Mouse (Mus musculus): Measurements from ENCODE around the gene Rnf126. TPM values are rescaled to one million over a fixed set of nuclear protein-coding genes. Genes with fewer than 3 reads are reported as not detected.

The Rnf126 gene
- 47.9 and 61.4 TPM in 2 replicates for polyA plus RNA-seq (2015; fragmentation: Nextera tagmentation; extraction: Ambion mirVana)

DNA sequence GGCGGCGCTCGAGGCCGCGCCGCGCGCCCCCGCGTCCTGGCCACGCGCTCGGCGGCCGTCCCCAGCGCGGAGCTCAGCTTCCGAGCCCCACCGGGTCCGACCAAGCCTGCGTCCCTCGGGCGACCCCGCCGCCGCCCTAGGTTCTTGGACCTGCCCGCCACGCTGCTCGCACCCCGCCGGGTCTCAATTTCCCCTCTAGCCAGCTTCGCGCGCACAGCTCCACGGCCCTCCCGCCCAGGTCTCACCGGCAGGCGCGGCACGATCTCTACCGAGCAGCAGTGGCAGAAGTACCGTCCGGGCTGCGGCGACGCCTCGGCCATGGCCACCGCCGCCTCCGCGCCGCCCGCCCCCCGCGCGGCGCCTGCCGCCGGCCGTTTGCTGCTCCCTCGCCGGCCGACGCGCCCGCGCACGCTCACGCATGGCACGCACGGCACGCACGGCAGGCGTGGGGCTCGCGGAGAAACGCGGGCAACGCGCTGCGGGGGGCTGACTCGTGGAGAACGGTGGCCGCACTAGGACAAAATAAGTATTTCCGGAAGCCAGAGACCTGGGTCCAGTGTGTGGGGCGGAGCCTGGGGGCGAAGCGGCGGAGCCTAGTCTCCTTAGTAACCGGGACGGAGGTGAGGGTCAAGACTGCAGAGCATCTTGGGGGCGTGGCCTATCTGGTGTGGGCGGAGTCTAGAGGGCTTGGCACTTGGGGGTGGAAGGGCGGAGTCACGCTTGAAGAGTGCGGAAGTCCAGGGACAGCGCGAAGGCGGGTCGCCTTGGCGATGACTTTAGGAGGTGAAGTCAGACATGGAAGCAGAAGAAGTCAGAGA, at the start of gene Rnf126:
Gene Rnf126, minus strand, starts transcription at position 445 of the 818 bp plus-strand sequence.
- H3K27me3 ChIP-seq (ENCODE audit: control insufficient read depth, insufficient read depth, low read depth, low read length) = no peaks in the 10 kb centered on the region
- no peaks in the 10 kb centered on the region for H3K9me3 ChIP-seq (ENCODE audit: control insufficient read depth, low read length)
- peak within 1 kb of the TSS; percentile 94 for H3K27ac ChIP-seq (ENCODE audit: low read length)
- H3K9ac ChIP-seq (ENCODE audit: low read length) = peak within 1 kb of the TSS; percentile 93
- peaks cover 16% of the 10 kb centered on the region for H3K4me1 ChIP-seq (replicated peaks; ENCODE audit: control insufficient read depth, insufficient read depth, low read length)
- H3K4me2 ChIP-seq (ENCODE audit: low read depth, low read length) = peak within 1 kb of the TSS; percentile 88
- WGBS = under 1% methylated on average over 84 of the region's 101 CpGs
- peak; percentile 94 for ATAC-seq (ENCODE audit: low read depth)
- peak within 1 kb of the TSS; percentile 90 for H3K4me3 ChIP-seq (ENCODE audit: low read length)
- peaks cover 6% of the 10 kb centered on the region for H3K36me3 ChIP-seq (ENCODE audit: control insufficient read depth, insufficient read depth, low read length)

DNA sequence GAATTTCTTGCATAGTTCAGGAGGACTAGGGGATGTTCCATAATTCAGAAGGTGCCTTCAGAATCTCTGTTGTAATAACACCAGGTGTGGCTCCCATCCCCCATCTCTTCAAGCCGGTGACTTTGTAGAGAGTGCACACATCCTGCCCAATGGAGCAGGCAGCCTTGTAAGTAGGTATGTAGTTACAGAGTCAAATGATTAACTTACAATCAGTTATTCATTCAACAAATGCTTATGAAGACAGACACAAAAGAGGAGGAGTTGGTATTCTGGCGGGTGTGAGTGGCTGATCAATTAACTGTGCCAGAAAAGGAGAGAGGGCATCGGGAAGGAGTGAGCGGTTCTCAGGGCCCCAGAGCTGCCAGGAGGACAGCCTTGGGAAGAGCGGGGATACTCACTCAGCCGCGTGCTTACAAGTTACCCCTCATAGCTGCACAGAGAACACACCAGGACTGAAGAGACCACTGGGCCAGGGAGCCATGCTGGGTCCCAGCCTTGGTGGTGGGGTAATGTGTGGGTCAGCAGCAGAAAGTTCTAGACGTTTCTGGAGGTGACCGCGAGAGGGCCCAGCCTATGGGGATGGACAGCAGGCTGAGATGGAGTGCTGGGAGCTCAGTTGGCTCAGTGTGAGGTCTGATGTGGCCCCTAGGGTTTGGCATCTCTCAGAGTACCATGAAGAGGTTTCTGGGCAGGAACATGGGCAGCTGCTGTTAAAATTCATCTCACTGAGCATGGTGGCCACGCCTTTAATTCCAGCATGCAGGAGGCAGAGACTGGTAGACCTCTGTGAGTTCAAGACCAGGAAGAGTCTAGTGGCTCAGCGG, 49.1 kb upstream of the Rnf126 start:
- Histone ChIP-seq H3K27ac (ENCODE audit: low read length) (no peak overlapping the region), H3K36me3 (ENCODE audit: control insufficient read depth, insufficient read depth, low read length) (no peaks in the 10 kb centered on the region), H3K4me2 (ENCODE audit: low read depth, low read length) (no peak overlapping the region), H3K9me3 (ENCODE audit: control insufficient read depth, low read length) (no peaks in the 10 kb centered on the region), H3K9ac (ENCODE audit: low read length) (no peak overlapping the region), H3K27me3 (ENCODE audit: control insufficient read depth, insufficient read depth, low read depth, low read length) (no peaks in the 10 kb centered on the region), H3K4me3 (ENCODE audit: low read length) (no peak overlapping the region), H3K4me1 (replicated peaks; ENCODE audit: control insufficient read depth, insufficient read depth, low read length) (peaks cover 3% of the 10 kb centered on the region; the same call in 1 of the 2 replicates)
- ATAC-seq (ENCODE audit: low read depth) = no peak
- 90% methylated on average over 12 of the region's 12 CpGs for WGBS

DNA sequence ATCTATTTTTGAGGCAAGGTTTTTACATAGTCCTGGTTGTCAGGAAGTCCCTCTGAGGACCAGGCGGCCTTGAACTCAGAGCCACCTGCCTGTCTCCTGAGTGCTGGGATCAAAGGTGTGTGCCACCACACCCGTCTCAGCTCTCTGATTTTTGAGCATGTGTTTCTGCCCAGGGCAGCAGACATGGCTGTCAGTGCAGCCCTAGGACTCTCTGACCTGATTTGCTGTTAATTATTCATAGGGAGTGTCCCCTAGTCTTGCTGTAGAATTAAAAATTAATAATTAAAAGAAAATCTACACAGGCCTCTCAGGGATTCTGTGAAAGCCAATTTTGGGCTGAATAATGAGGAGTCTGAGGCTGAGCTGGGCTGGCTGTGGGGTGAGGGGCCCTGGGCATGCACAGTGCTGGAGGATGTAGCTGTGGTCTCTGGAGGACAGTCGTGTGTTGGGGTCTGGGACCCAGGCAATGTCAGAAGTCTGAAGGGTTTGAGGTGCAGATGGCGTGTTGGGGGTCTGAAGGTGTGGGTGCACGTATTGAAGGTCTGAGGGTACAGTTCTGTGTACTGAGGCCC, 47.6 kb upstream of the Rnf126 start:
- Histone ChIP-seq H3K4me3 (ENCODE audit: low read length) (no peak overlapping the region), H3K27me3 (ENCODE audit: control insufficient read depth, insufficient read depth, low read depth, low read length) (no peaks in the 10 kb centered on the region), H3K9me3 (ENCODE audit: control insufficient read depth, low read length) (no peaks in the 10 kb centered on the region), H3K27ac (ENCODE audit: low read length) (no peak overlapping the region), H3K4me1 (replicated peaks; ENCODE audit: control insufficient read depth, insufficient read depth, low read length) (no peaks in the 10 kb centered on the region), H3K9ac (ENCODE audit: low read length) (no peak overlapping the region), H3K36me3 (ENCODE audit: control insufficient read depth, insufficient read depth, low read length) (0 out of 2 replicates have a peak, but pooled peaks cover 2% of the 10 kb centered on the region), H3K4me2 (ENCODE audit: low read depth, low read length) (no peak overlapping the region)
- WGBS = 77% methylated on average over 5 of the region's 5 CpGs
- ATAC-seq (ENCODE audit: low read depth) = no peak

DNA sequence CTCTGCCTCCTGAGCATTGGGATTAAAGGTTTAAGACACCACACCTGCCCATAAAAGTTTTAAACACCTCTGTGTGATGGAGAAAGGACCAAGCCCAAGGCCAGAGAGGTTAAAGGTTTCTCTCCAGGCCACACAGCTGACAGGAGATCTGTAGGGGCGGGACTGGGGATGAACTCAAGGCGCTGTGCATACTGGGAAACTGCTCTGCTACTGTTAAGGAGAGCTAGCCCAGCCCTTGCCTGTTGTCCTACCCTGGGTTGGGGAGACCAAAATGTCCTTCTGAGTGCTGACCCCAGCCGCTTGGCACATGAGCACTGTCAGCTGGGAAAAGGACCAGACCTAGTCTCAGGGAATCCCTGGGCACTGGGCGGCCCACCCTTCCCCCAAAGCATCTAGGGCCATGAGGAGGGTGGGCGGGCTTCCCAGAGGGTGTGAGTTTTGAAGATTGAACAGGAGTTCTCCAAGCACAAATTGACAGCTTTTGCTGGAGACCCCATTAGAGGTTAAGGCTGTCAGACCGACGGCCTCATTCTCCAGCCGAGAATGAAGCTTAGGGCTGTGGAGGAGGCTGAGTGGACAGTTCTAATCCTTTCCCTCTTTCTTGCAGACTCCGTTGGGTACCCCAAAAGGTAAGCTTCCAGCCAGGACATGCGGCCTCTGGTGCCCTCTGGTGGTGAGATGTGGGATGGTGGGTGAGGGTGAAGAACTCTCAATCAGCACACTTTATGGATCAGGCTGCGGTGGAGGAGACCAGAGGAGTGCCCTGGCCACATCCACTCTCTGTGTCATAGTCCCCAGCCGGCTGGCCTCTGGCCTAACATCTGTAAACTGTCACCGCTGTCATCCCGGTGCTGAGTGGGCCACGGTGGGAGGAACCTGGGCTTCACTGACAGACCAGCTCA, 45.2 kb upstream of the Rnf126 start:
- peak; percentile 51 for ATAC-seq (ENCODE audit: low read depth)
- Histone ChIP-seq H3K9me3 (ENCODE audit: control insufficient read depth, low read length) (no peaks in the 10 kb centered on the region), H3K36me3 (ENCODE audit: control insufficient read depth, insufficient read depth, low read length) (0 out of 2 replicates have a peak, but pooled peaks cover 2% of the 10 kb centered on the region), H3K27me3 (ENCODE audit: control insufficient read depth, insufficient read depth, low read depth, low read length) (no peaks in the 10 kb centered on the region), H3K9ac (ENCODE audit: low read length) (no peak overlapping the region), H3K27ac (ENCODE audit: low read length) (no peak overlapping the region), H3K4me2 (ENCODE audit: low read depth, low read length) (no peak overlapping the region), H3K4me1 (replicated peaks; ENCODE audit: control insufficient read depth, insufficient read depth, low read length) (no peaks in the 10 kb centered on the region; the same call in 1 of the 2 replicates), H3K4me3 (ENCODE audit: low read length) (no peak overlapping the region)
- WGBS = 30% methylated on average over 15 of the region's 15 CpGs

DNA sequence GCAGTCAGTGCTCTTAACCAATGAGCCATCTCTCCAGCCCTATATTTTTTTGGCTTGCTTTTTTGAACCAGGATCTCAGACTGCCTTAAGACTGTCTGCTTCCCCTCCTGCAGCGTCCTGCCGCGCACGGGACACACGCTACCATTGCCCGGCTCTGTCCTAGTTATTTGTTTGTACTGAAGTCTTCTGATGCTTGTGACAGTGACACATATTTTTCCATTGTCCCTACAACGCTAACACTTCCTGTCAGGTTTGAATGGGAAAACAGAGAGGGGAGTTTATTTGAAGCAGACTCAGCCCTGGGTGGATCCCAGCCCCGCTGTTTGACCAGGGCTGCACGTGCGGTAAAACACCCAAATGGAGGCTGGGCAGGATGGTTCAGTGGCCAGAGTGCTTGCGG, 42.0 kb upstream of the Rnf126 start:
- no peak overlapping the region for H3K4me2 ChIP-seq (ENCODE audit: low read depth, low read length)
- ATAC-seq (ENCODE audit: low read depth) = peak; percentile 32; the same call in 1 of the 2 replicates
- H3K9ac ChIP-seq (ENCODE audit: low read length) = no peak overlapping the region
- H3K4me1 ChIP-seq (replicated peaks; ENCODE audit: control insufficient read depth, insufficient read depth, low read length) = peaks cover 5% of the 10 kb centered on the region; the same call in 1 of the 2 replicates
- no peaks in the 10 kb centered on the region for H3K27me3 ChIP-seq (ENCODE audit: control insufficient read depth, insufficient read depth, low read depth, low read length)
- 75% methylated on average over 11 of the region's 11 CpGs for WGBS
- H3K9me3 ChIP-seq (ENCODE audit: control insufficient read depth, low read length) = no peaks in the 10 kb centered on the region
- H3K27ac ChIP-seq (ENCODE audit: low read length) = peak overlapping the region; percentile 80
- H3K36me3 ChIP-seq (ENCODE audit: control insufficient read depth, insufficient read depth, low read length) = 0 out of 2 replicates have a peak, but pooled peaks cover 2% of the 10 kb centered on the region
- H3K4me3 ChIP-seq (ENCODE audit: low read length) = no peak overlapping the region

DNA sequence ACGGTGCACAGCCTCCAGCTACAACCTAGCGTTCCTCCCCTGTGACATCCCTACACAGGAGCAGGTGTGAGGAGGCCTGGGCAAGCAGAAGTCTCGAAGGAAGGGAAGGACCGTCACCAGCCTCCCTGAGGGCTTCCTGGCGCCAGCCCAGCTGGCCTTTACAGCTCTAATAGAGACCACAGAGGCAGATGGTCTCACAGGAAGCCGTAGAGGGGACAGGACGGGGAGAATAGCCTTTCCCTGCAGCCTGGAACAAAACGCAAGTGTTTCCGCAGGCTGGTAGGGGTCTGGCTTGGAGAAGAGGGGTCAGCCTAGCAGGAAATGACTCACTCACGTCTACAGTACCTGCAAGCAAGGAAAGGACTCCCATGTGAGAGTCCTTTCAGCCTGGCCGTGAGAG, 41.1 kb upstream of the Rnf126 start:
- no peaks in the 10 kb centered on the region for H3K27me3 ChIP-seq (ENCODE audit: control insufficient read depth, insufficient read depth, low read depth, low read length)
- WGBS = 64% methylated on average over 11 of the region's 11 CpGs
- H3K4me1 ChIP-seq (replicated peaks; ENCODE audit: control insufficient read depth, insufficient read depth, low read length) = peaks cover 9% of the 10 kb centered on the region
- H3K36me3 ChIP-seq (ENCODE audit: control insufficient read depth, insufficient read depth, low read length) = 0 out of 2 replicates have a peak, but pooled peaks cover 2% of the 10 kb centered on the region
- H3K27ac ChIP-seq (ENCODE audit: low read length) = peak overlapping the region; percentile 80
- no peak overlapping the region for H3K4me2 ChIP-seq (ENCODE audit: low read depth, low read length)
- ATAC-seq (ENCODE audit: low read depth) = peak; percentile 40
- H3K4me3 ChIP-seq (ENCODE audit: low read length) = no peak overlapping the region
- no peak overlapping the region for H3K9ac ChIP-seq (ENCODE audit: low read length)
- no peaks in the 10 kb centered on the region for H3K9me3 ChIP-seq (ENCODE audit: control insufficient read depth, low read length)

DNA sequence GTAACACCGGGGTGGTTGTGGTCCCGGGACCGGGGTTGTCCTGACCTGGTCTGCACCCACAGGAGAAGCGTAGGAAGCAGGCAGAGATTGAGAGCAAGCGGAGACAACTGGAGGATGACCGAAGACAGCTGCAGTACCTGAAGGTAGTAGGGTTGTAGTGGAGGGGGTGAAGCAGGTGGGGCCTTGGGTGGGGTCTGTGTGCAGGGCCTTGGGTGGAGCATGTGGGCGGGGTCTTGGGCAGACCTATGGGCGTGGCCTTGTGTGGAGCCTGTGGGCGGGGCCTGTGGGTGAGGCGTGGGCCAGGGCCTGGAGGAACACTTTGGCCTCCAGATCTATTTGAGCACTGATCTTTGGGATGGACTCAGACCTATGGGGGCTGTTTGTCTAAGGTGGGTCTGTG, 40.2 kb upstream of the Rnf126 start:
- no peaks in the 10 kb centered on the region for H3K9me3 ChIP-seq (ENCODE audit: control insufficient read depth, low read length)
- ATAC-seq (ENCODE audit: low read depth) = no peak
- 77% methylated on average over 10 of the region's 10 CpGs for WGBS
- no peak overlapping the region for H3K4me2 ChIP-seq (ENCODE audit: low read depth, low read length)
- H3K4me3 ChIP-seq (ENCODE audit: low read length) = no peak overlapping the region
- peaks cover 18% of the 10 kb centered on the region for H3K4me1 ChIP-seq (replicated peaks; ENCODE audit: control insufficient read depth, insufficient read depth, low read length)
- H3K27me3 ChIP-seq (ENCODE audit: control insufficient read depth, insufficient read depth, low read depth, low read length) = no peaks in the 10 kb centered on the region
- no peak overlapping the region for H3K27ac ChIP-seq (ENCODE audit: low read length)
- 0 out of 2 replicates have a peak, but pooled peaks cover 2% of the 10 kb centered on the region for H3K36me3 ChIP-seq (ENCODE audit: control insufficient read depth, insufficient read depth, low read length)
- H3K9ac ChIP-seq (ENCODE audit: low read length) = no peak overlapping the region

DNA sequence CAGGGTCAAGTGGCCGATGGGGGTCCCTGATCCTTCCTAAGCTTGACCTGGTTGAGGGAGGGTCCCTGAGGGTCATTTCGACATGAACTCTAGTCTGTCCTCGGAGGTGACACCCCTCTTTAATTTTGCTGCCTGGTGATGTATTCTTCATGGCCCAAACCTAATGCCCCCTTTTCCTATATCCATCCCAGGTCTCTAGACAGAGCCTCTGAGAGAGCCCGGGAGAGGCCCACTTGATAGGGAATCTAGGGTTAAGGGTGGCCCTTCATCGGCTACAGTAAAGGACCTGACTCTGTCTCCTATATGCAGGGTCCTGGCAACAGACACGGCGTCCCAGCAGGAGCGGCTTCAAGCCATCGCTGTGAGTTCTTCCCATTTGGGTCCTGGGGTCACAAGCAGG, 39.6 kb upstream of the Rnf126 start:
- ATAC-seq (ENCODE audit: low read depth) = no peak
- Histone ChIP-seq H3K9me3 (ENCODE audit: control insufficient read depth, low read length) (no peaks in the 10 kb centered on the region), H3K36me3 (ENCODE audit: control insufficient read depth, insufficient read depth, low read length) (0 out of 2 replicates have a peak, but pooled peaks cover 2% of the 10 kb centered on the region), H3K4me3 (ENCODE audit: low read length) (no peak overlapping the region), H3K9ac (ENCODE audit: low read length) (no peak overlapping the region), H3K4me1 (replicated peaks; ENCODE audit: control insufficient read depth, insufficient read depth, low read length) (peaks cover 19% of the 10 kb centered on the region), H3K27me3 (ENCODE audit: control insufficient read depth, insufficient read depth, low read depth, low read length) (no peaks in the 10 kb centered on the region), H3K4me2 (ENCODE audit: low read depth, low read length) (no peak overlapping the region), H3K27ac (ENCODE audit: low read length) (no peak overlapping the region)
- 79% methylated on average over 9 of the region's 9 CpGs for WGBS

All from lung, embryonic 16.5 days (tissue).